Mouse (Mus musculus): ENCODE results near the gene Hdhd3. TPM values are rescaled to one million over a fixed set of nuclear protein-coding genes. Genes with fewer than 3 reads are reported as not detected.
A peak's percentile ranks its signal among the peaks of the same experiment; 100 is the strongest.

Gene Hdhd3
- total RNA-seq, 1 experiment = 0.62 TPM

DNA sequence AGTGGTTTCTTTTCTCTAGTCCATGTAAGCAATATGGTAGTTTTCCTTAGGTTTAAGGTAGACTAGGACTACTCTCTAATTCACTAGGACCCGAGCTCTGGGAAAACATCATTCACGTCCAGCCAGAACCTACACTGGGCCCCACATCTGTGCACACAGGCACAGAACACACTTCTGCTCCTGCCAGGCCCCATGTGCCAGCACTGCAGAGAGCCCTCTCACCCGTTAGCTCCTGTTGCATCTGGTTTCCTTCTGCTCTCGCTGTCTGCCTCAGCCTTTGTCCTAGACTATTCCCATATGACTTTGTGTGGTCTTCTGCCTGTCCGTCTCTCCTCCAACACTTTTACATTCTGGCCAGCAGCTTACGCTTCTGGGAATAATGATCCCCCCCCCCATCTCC is 30.5 kb upstream of the Hdhd3 start:
- TF ChIP-seq ZNF384 (IDR thresholded peaks at IDR 0.05; ENCODE audit: low read depth, low read length) = no peak
- TF ChIP-seq ZC3H11A (IDR thresholded peaks at IDR 0.05; ENCODE audit: borderline replicate concordance, low read depth, low read length) = no peak
- no peak for TF ChIP-seq MAFK (IDR thresholded peaks at IDR 0.05; ENCODE audit: insufficient read depth, low read depth, low read length)
- TF ChIP-seq CHD2 (IDR thresholded peaks at IDR 0.05; ENCODE audit: low read depth, low read length) = no peak
- TF ChIP-seq HCFC1 (IDR thresholded peaks at IDR 0.05; ENCODE audit: borderline replicate concordance, insufficient read depth, low read length) = no peak
- Histone ChIP-seq H3K9me3 (ENCODE audit: control insufficient read depth, insufficient read depth, low read depth, low read length) (no peaks in the 10 kb centered on the region), H3K27ac (ENCODE audit: insufficient read depth, low read depth, low read length, poor library complexity, severe bottlenecking) (no peak overlapping the region), H3K36me3 (ENCODE audit: control insufficient read depth, insufficient read depth, low read length, poor library complexity, severe bottlenecking) (no peaks in the 10 kb centered on the region), H3K9ac (ENCODE audit: insufficient read depth, low read depth, low read length, poor library complexity, severe bottlenecking) (no peak overlapping the region), H3K4me1 (ENCODE audit: control insufficient read depth in 2 of 2, insufficient read depth in 2 of 2, low read length in 2 of 2, poor library complexity in 1 of 2) (0 out of 4 replicates have a peak, but pooled peaks cover 0 to 2% of the 10 kb centered on the region in 2 experiments), H3K4me3 (ENCODE audit: insufficient read depth in 1 of 2, low read depth in 1 of 2, low read length in 2 of 2, poor library complexity in 1 of 2, severe bottlenecking in 1 of 2) (no peak overlapping the region)
- in situ Hi-C loops (cut with MboI; ENCODE audit: low sequenced_read_pairs in 2 of 2, unreplicated experiment in 2 of 2) = no loop called here
- DNase-seq (ENCODE audit: low read depth, low spot score) = no peak

DNA sequence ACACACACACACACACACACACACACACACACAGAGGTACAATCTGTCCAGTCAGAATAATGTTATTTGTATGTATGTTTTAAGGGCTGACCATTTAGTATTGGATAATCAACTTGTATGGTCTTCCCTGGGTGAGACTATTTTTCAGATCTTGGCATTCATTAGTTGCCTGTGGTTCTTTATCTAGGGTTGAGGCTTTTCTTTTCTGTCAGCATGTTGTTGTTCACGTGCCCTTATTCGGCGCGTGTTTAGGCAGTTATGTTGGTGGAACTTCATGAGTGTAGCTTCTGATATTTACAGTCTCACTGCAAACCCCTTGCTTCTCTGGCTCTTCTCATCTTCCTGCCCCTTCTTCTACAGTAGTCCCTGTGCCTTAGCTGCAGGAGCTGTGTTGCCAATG is 24.4 kb upstream of the Hdhd3 start:
- H3K9ac ChIP-seq (ENCODE audit: insufficient read depth, low read depth, low read length, poor library complexity, severe bottlenecking) = no peak overlapping the region
- H3K36me3 ChIP-seq (ENCODE audit: control insufficient read depth, insufficient read depth, low read length, poor library complexity, severe bottlenecking) = peaks cover 5% of the 10 kb centered on the region; the same call in 1 of the 2 replicates
- TF ChIP-seq ZNF384 (IDR thresholded peaks at IDR 0.05; ENCODE audit: low read depth, low read length) = no peak
- TF ChIP-seq ZC3H11A (IDR thresholded peaks at IDR 0.05; ENCODE audit: borderline replicate concordance, low read depth, low read length) = no peak
- no peak for TF ChIP-seq MAFK (IDR thresholded peaks at IDR 0.05; ENCODE audit: insufficient read depth, low read depth, low read length)
- no peak for TF ChIP-seq HCFC1 (IDR thresholded peaks at IDR 0.05; ENCODE audit: borderline replicate concordance, insufficient read depth, low read length)
- no peak for TF ChIP-seq CHD2 (IDR thresholded peaks at IDR 0.05; ENCODE audit: low read depth, low read length)
- H3K9me3 ChIP-seq (ENCODE audit: control insufficient read depth, insufficient read depth, low read depth, low read length) = no peaks in the 10 kb centered on the region
- peaks cover 0 to 8% of the 10 kb centered on the region in 2 experiments; a peak in 2 of 4 replicates for H3K4me1 ChIP-seq (ENCODE audit: control insufficient read depth in 2 of 2, insufficient read depth in 2 of 2, low read length in 2 of 2, poor library complexity in 1 of 2)
- no peak overlapping the region for H3K4me3 ChIP-seq (ENCODE audit: insufficient read depth in 1 of 2, low read depth in 1 of 2, low read length in 2 of 2, poor library complexity in 1 of 2, severe bottlenecking in 1 of 2)
- DNase-seq (ENCODE audit: low read depth, low spot score) = no peak
- in situ Hi-C loops (cut with MboI; ENCODE audit: low sequenced_read_pairs in 2 of 2, unreplicated experiment in 2 of 2) = no loop called here
- H3K27ac ChIP-seq (ENCODE audit: insufficient read depth, low read depth, low read length, poor library complexity, severe bottlenecking) = no peak overlapping the region

DNA sequence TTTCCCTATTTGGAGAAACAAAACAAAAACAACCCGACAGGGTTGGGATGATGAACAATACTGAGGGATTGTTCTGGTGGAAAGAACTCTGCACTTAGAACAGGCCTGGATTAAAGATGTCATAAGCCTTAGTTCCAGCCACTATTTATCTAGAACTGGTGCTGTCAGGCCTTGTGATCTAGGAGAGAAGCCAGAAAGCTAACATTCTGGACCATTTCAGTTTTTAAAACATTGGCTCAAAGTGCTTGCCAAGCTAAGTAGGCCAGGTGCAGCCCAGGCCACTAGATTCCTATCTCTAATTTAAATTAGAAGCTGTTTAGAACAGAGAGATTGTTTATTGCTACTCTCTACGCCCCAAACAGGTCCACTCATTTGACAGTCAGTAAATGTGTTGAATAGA is 23.0 kb upstream of the Hdhd3 start:
- no peak for DNase-seq (ENCODE audit: low read depth, low spot score)
- no peak for TF ChIP-seq ZNF384 (IDR thresholded peaks at IDR 0.05; ENCODE audit: low read depth, low read length)
- no peak for TF ChIP-seq MAFK (IDR thresholded peaks at IDR 0.05; ENCODE audit: insufficient read depth, low read depth, low read length)
- TF ChIP-seq CHD2 (IDR thresholded peaks at IDR 0.05; ENCODE audit: low read depth, low read length) = no peak
- TF ChIP-seq ZC3H11A (IDR thresholded peaks at IDR 0.05; ENCODE audit: borderline replicate concordance, low read depth, low read length) = no peak
- TF ChIP-seq HCFC1 (IDR thresholded peaks at IDR 0.05; ENCODE audit: borderline replicate concordance, insufficient read depth, low read length) = no peak
- in situ Hi-C loops (cut with MboI; ENCODE audit: low sequenced_read_pairs in 2 of 2, unreplicated experiment in 2 of 2) = no loop called here
- no peak overlapping the region for H3K4me3 ChIP-seq (ENCODE audit: insufficient read depth in 1 of 2, low read depth in 1 of 2, low read length in 2 of 2, poor library complexity in 1 of 2, severe bottlenecking in 1 of 2)
- no peak overlapping the region for H3K27ac ChIP-seq (ENCODE audit: insufficient read depth, low read depth, low read length, poor library complexity, severe bottlenecking)
- H3K9me3 ChIP-seq (ENCODE audit: control insufficient read depth, insufficient read depth, low read depth, low read length) = no peaks in the 10 kb centered on the region
- no peak overlapping the region for H3K9ac ChIP-seq (ENCODE audit: insufficient read depth, low read depth, low read length, poor library complexity, severe bottlenecking)
- peaks cover 5% of the 10 kb centered on the region; the same call in 1 of the 2 replicates for H3K36me3 ChIP-seq (ENCODE audit: control insufficient read depth, insufficient read depth, low read length, poor library complexity, severe bottlenecking)
- H3K4me1 ChIP-seq (ENCODE audit: control insufficient read depth in 2 of 2, insufficient read depth in 2 of 2, low read length in 2 of 2, poor library complexity in 1 of 2) = peaks cover 0 to 8% of the 10 kb centered on the region in 2 experiments; a peak in 2 of 4 replicates

DNA sequence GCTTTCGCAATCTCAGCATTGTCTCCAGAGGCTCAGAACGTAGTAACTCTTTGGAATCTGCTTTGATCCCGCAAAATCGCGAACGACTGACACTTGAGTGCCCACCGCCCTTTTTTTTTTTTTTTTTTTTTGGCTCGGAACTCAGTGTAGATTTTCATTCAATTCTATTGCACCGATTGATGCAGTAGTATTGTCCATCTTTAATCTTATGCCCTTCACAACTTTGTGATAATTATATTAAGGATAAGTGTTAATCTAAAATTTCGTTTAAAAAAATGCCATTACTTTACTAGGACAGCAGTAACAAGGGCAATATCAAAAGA is 22.2 kb upstream of the Hdhd3 start:
- Histone ChIP-seq H3K9ac (ENCODE audit: insufficient read depth, low read depth, low read length, poor library complexity, severe bottlenecking) (no peak overlapping the region), H3K36me3 (ENCODE audit: control insufficient read depth, insufficient read depth, low read length, poor library complexity, severe bottlenecking) (peaks cover 5% of the 10 kb centered on the region; the same call in 1 of the 2 replicates), H3K4me1 (ENCODE audit: control insufficient read depth in 2 of 2, insufficient read depth in 2 of 2, low read length in 2 of 2, poor library complexity in 1 of 2) (peaks cover 0 to 6% of the 10 kb centered on the region in 2 experiments; a peak in 2 of 4 replicates), H3K4me3 (ENCODE audit: insufficient read depth in 1 of 2, low read depth in 1 of 2, low read length in 2 of 2, poor library complexity in 1 of 2, severe bottlenecking in 1 of 2) (peak overlapping the region in 1 of 2 experiments; percentile 49; a peak in 2 of 4 replicates), H3K27ac (ENCODE audit: insufficient read depth, low read depth, low read length, poor library complexity, severe bottlenecking) (no peak overlapping the region), H3K9me3 (ENCODE audit: control insufficient read depth, insufficient read depth, low read depth, low read length) (no peaks in the 10 kb centered on the region)
- in situ Hi-C loops (cut with MboI; ENCODE audit: low sequenced_read_pairs in 2 of 2, unreplicated experiment in 2 of 2) = no loop called here
- TF ChIP-seq ZNF384 (IDR thresholded peaks at IDR 0.05; ENCODE audit: low read depth, low read length) = peak; percentile 93
- no peak for TF ChIP-seq MAFK (IDR thresholded peaks at IDR 0.05; ENCODE audit: insufficient read depth, low read depth, low read length)
- no peak for DNase-seq (ENCODE audit: low read depth, low spot score)
